Mouse (Mus musculus) thymus, postnatal 0 days (tissue): ENCODE results near the gene Gm17349. TPM values are rescaled to one million over a fixed set of nuclear protein-coding genes. Genes with fewer than 3 reads are reported as not detected.
"Not testable (repeated sequence)": the region's sequence is repeated elsewhere in the genome, so short reads cannot be mapped to it uniquely, and the experiment has no call there.

Experiments used
- DNase-seq: peaks from one replicate; pipeline ENCODE4 v3.0.0-alpha.2; 2015; ENCODE audit warnings: low spot score
- polyA plus RNA-seq: library from polyadenylated mRNA; unstranded; fragments of >200 nt; fragmentation: Nextera tagmentation; extraction: Ambion mirVana; gene quantifications from 2 replicates; pipeline ENCODE4 v1.2.1, GENCODE M21; 2015

Gene Gm17349
- not detected in 2 replicates for polyA plus RNA-seq

GRCm38 (mm10) chr15:99705440-99706048 is at the start of gene Gm17349:
Gene Gm17349, minus strand, starts transcription at chr15:99705490.
- DNase-seq = peak; percentile 69

- no peak for DNase-seq
Measured at GRCm38 (mm10) chr15:99754204-99754603, 48.9 kb upstream of the Gm17349 start.

- no peak for DNase-seq
Measured at GRCm38 (mm10) chr15:99740229-99740628, 34.9 kb upstream of the Gm17349 start.

GRCm38 (mm10) chr15:99736675-99737074 is 31.4 kb upstream of the Gm17349 start:
- no peak for DNase-seq

GRCm38 (mm10) chr15:99735631-99736030 is 30.3 kb upstream of the Gm17349 start:
- no peak for DNase-seq

- no peak for DNase-seq
Measured at GRCm38 (mm10) chr15:99733186-99733585, 27.9 kb upstream of the Gm17349 start.

- DNase-seq = no peak
Measured at GRCm38 (mm10) chr15:99731678-99732077, 26.4 kb upstream of the Gm17349 start.

GRCm38 (mm10) chr15:99731167-99731566 is 25.9 kb upstream of the Gm17349 start:
- DNase-seq = no peak

- DNase-seq = peak; percentile 36
Measured at GRCm38 (mm10) chr15:99729056-99729783, 23.9 kb upstream of the Gm17349 start.

GRCm38 (mm10) chr15:99728211-99728610 is 22.9 kb upstream of the Gm17349 start:
- DNase-seq = no peak

GRCm38 (mm10) chr15:99727525-99727924 is 22.2 kb upstream of the Gm17349 start:
- DNase-seq = no peak

GRCm38 (mm10) chr15:99727039-99727438 is 21.7 kb upstream of the Gm17349 start:
- DNase-seq = not testable (repeated sequence)

- DNase-seq = no peak
Measured at GRCm38 (mm10) chr15:99726549-99726948, 21.3 kb upstream of the Gm17349 start.

- peak; percentile 96 for DNase-seq
Measured at GRCm38 (mm10) chr15:99725341-99726155, 20.3 kb upstream of the Gm17349 start, which contains the start of gene Cox14. Gene Cox14, plus strand, starts transcription at chr15:99725618.

- peak; percentile 72 for DNase-seq
Measured at GRCm38 (mm10) chr15:99724292-99725021, 19.2 kb upstream of the Gm17349 start.

- no peak for DNase-seq
Measured at GRCm38 (mm10) chr15:99723515-99724291, 18.4 kb upstream of the Gm17349 start.

- no peak for DNase-seq
Measured at GRCm38 (mm10) chr15:99723120-99723514, 17.8 kb upstream of the Gm17349 start.

- DNase-seq = no peak
Measured at GRCm38 (mm10) chr15:99721921-99722743, 16.8 kb upstream of the Gm17349 start.

GRCm38 (mm10) chr15:99719865-99720264 is 14.6 kb upstream of the Gm17349 start:
- DNase-seq = no peak
